Mouse (Mus musculus): ENCODE data around the gene Prcd.
"Not testable (repeated sequence)": the region's sequence is repeated elsewhere in the genome, so short reads cannot be mapped to it uniquely, and the experiment has no call there.

Prcd gene

GRCm38 (mm10) chr11:116653234-116653633 lies at the start of gene Prcd:
TSS of gene Prcd (plus strand) at chr11:116653534.
- DNase-seq (ENCODE audit: inconsistent age in 2 of 2, low spot score in 1 of 2): no peak

DNA sequence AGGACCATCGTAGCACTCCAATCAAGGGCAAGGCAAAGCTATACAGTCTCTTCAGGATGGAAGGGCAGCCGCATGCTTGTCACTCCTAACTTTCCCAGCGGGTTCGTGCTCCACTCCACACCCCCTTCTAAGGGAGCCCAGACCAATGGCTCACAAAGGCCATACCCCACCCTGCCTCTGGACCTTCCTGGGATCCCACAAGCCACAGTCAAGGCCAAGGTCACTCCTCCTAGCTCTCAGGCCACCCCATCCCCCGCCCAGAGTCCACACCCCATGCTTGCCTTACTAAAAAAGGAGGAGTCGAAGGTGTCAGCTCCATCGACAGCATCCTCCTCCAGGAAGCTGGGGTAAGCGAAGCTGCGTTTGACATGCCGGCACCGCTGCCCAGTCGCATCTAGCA lies 49.2 kb upstream of the Prcd start:
- peak in 1 of 2 experiments; percentile 52 for DNase-seq (ENCODE audit: inconsistent age in 2 of 2, low spot score in 1 of 2)

DNA sequence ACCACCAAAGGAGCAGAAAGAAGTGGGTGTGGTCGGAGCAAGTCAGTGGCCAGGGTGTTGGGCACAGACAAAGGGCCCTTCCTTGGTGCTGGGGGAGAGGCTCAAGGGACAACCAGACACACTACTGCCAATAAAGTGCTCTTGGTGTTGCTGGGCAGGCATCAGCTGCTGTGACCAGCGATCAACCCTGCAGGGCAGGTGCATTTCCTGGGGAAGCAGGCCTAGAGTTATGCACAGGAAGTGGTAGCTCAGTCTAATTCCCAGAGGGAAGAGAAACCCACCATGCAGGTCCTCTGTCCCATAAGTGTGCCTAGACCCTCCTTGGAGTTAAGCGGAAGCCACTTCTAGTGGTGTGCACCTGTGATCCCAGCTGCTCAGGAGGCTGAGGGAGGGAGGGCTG lies 45.6 kb upstream of the Prcd start:
- no peak for DNase-seq (ENCODE audit: inconsistent age in 2 of 2, low spot score in 1 of 2)

- DNase-seq (ENCODE audit: inconsistent age in 2 of 2, low spot score in 1 of 2): no peak
Measured at GRCm38 (mm10) chr11:116609965-116610630, 43.2 kb upstream of the Prcd start.

DNA sequence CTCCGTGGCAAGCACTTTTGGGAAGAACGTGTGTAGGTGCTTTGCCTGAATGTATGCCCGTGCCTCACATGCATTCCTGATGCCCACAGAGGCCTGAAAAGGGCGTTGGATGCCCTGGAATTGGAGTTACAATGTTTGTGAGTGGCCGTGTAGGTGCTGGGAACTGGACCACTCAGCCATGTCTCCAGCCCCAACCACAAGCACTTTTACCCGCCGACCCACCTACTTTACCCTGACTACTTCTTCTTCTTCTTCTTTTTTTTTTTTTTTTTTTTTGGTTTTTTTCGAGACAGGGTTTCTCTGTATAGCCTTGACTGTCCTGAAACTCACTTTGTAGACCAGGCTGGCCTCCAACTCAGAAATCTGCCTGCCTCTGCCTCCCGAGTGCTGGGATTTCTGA lies 42.2 kb upstream of the Prcd start:
- DNase-seq (ENCODE audit: inconsistent age in 2 of 2, low spot score in 1 of 2): not testable (repeated sequence)

GRCm38 (mm10) chr11:116611883-116612282 lies 41.5 kb upstream of the Prcd start:
- no peak for DNase-seq (ENCODE audit: inconsistent age in 2 of 2, low spot score in 1 of 2)

DNA sequence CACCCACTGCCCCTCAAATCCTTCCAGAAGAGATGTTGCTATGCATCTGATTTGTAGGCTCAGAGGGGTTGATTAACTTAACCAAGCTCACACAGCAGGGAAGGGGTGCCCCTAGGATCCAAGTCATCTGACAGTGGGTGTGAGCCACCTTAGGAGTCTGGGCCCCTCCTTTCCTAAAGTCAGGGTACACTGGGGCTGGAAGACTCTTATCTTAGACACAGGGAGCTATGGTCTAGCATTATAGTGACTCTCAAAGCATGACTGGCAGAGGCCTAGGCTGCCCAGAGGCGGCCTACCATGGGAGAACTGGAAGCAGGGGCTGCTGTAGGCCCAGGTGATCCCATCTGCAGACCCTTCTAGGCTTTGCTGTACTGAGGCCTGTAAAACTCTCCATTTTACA lies 40.8 kb upstream of the Prcd start:
- no peak for DNase-seq (ENCODE audit: inconsistent age in 2 of 2, low spot score in 1 of 2)

DNA sequence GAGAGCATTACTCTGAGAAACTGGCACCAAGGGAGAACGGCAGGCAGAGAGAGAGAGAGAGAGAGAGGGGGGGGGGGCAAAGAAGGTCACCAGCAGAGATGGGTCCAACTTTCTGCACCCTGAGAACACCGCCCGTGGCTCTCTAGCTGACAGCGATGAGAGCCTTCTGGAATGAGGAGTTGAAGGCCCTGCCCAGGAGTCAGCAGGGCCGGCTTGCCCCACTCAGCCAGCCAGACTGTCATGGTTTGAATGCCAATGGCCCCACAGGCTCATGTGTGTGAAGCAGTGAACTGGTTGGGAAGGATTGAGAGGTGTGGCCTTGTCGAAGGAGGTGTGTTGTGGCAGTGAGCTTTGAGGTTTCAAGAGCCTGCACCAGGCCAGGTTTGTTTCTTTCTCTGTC lies 40.1 kb upstream of the Prcd start:
- DNase-seq (ENCODE audit: inconsistent age in 2 of 2, low spot score in 1 of 2): no peak

GRCm38 (mm10) chr11:116615735-116616437 lies 37.4 kb upstream of the Prcd start:
- DNase-seq (ENCODE audit: inconsistent age in 2 of 2, low spot score in 1 of 2): peak in 1 of 2 experiments; percentile 72

- peak in 1 of 2 experiments; percentile 71 for DNase-seq (ENCODE audit: inconsistent age in 2 of 2, low spot score in 1 of 2)
Measured at GRCm38 (mm10) chr11:116616438-116617118, 36.8 kb upstream of the Prcd start.

DNA sequence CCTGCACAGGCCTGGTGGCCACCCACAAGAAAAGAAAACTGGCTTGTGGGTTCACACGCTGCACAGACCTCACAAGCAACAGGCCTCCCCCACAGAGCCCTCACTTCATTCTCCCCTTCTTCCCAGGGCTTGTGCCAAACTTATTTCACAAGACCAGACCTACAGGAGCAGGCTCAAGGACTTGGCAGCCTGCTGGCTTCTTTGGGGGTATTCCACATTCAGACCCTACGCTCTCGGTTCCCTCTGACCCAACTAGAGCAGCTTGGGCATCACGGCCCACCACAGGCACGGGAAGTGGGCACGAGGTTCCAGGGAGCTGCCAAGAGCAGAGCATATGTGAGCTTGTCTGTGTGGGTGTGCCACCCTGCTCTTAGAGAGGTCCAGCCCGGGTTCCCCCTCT lies 35.7 kb upstream of the Prcd start:
- peak in 1 of 2 experiments; percentile 79 for DNase-seq (ENCODE audit: inconsistent age in 2 of 2, low spot score in 1 of 2)

GRCm38 (mm10) chr11:116618666-116619065 lies 34.7 kb upstream of the Prcd start:
- DNase-seq (ENCODE audit: inconsistent age in 2 of 2, low spot score in 1 of 2): no peak

DNA sequence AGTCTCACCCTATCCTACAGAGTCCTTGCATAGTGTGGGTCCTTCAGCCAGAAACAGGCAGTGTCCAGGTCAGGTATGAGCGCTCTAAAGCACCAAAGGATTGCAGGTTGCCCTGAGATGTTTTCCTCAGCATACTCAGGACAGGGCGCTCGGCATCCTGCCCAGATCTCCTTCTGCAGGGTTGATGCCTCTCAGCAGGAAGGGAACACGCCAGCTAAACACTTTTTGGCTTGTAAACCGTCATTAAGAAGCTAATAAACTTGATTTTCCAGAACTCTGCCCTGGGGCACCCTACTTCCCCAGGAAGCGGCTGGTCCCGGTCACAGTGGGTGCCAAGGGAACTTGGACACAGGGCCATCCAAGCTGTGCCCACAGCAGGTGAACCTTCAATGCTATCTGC lies 34.2 kb upstream of the Prcd start:
- peak in 1 of 2 experiments; percentile 50 for DNase-seq (ENCODE audit: inconsistent age in 2 of 2, low spot score in 1 of 2)

GRCm38 (mm10) chr11:116619561-116619960 lies 33.8 kb upstream of the Prcd start:
- peak in 1 of 2 experiments; percentile 55 for DNase-seq (ENCODE audit: inconsistent age in 2 of 2, low spot score in 1 of 2)

DNA sequence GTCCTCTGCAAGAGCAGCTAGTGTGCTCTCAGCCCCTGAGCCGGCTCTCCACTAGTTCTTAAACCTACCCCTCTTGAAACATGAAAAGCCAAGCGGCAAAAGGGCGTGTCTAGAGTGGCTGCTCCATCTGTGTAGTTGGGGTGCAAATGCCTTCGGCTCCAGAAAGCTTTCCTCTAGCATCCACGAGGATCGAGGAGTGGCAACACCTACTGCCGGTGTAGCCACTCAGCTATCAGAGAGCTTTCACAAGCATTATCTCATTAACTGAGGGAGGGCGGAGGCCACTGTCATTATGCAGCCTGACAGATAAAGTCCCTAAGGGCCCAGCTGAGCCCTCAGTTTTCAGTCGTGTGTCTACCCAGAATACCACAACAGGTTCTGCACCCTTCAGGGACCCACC lies 33.3 kb upstream of the Prcd start:
- DNase-seq (ENCODE audit: inconsistent age in 2 of 2, low spot score in 1 of 2): no peak

- no peak for DNase-seq (ENCODE audit: inconsistent age in 2 of 2, low spot score in 1 of 2)
Measured at GRCm38 (mm10) chr11:116620559-116621253, 32.6 kb upstream of the Prcd start.

GRCm38 (mm10) chr11:116621258-116621704 lies 32.1 kb upstream of the Prcd start:
- peak; percentile 95 to 97 for DNase-seq (ENCODE audit: inconsistent age in 2 of 2, low spot score in 1 of 2)

DNA sequence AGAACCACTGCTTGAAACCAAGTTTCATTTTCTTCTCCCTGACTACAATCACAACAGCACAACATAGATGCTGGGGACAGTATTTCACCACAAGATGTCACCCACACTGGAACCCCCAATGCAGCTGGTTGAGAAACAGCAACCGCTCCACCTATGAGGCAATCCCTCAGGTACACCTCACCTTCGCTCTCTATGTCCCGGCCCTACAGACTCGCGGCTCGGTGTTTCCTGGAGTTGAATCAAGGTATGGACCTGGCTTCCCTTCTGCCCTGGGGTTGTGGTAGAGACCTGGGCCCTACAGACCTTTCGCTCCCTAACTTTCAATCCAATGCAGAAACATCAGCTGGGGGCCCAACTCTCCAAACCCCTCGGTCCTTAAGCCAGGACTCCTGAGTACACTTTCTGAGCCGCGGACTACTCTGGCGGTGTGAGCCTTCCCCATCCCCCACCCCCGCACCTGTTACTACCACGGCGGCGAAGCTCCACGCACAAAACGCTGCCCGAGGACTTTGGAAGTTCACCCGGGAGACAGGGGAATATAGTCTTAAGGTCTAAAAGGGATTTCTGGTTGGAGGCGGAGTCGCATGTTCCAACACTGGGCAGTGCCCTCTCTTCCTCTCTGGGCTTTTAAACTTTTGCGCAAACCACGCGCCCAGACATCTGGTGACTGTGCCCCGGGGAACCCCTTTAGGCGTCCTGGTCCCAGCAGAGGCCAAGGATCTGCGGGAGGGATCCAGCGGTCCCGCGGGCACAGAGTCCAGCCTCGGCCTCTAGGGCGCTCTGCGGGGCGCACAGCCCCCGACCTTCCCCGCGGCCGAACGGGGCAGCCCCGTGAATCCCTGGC lies 29.8 kb upstream of the Prcd start:
- DNase-seq (ENCODE audit: inconsistent age in 2 of 2, low spot score in 1 of 2): peak in 1 of 2 experiments; percentile 80

DNA sequence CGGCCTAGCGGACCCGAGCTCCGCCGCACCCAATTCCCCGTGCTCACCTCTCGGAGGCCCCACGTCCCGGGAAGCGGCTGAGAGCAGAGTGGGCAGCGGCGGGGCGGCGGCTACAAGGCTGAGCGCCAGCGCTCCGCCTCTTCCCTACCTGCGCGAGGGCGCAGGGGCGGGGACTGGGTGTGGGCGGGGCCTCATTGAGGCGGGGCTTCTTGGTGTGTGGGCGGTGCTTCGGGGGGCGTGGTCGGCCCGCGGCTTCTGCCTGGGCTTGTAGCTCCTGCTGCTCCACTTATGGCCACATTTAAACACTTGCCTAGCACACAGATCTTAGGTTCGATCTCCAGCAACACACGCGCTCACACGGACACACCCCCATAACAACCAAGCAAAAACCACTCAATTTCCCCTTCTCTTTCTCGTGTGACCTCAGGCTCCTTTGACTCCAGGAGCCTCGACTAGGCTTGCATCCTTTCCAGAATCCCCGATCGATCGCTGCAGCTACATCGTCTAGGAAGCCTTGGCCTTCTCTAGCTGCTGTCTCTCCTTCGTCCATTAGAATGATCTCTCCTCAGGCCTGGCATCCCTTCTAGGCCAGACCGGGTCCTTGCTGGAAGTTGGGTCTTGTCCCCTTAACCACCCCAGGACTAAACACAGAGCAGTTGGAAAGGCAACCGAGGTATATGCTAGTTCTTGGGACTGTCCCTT lies 29.1 kb upstream of the Prcd start:
- DNase-seq (ENCODE audit: inconsistent age in 2 of 2, low spot score in 1 of 2): peak; percentile 90 to 96

Measured in adrenal gland, adult (tissue).